Mouse (Mus musculus) thymus, postnatal 25 days (tissue): ENCODE results near the gene Paqr5.

Source experiments
- DNase-seq: peaks from one replicate; pipeline ENCODE4 v3.0.0; 2022

Gene Paqr5

DNA sequence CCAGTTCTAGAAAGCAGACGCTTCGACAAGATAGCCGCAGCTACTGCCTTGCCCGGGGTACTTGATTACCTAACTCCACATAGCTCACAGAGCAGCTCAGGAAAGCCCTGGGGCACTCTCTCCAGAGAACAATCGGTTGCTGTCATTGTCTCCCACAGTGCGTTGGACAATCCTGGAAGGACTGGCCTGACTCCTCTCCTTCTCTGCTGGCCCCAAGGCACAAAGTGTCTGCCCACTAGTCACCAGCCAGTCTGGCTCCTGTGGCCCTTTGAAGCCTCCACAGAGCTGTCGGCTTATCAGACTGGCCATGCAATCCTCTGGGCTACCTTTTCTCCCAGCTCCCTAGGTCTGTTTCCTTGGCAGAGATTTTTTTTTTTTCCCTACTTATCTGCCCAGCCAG, 74.4 kb downstream of the Paqr5 start:
- DNase-seq: no peak

DNA sequence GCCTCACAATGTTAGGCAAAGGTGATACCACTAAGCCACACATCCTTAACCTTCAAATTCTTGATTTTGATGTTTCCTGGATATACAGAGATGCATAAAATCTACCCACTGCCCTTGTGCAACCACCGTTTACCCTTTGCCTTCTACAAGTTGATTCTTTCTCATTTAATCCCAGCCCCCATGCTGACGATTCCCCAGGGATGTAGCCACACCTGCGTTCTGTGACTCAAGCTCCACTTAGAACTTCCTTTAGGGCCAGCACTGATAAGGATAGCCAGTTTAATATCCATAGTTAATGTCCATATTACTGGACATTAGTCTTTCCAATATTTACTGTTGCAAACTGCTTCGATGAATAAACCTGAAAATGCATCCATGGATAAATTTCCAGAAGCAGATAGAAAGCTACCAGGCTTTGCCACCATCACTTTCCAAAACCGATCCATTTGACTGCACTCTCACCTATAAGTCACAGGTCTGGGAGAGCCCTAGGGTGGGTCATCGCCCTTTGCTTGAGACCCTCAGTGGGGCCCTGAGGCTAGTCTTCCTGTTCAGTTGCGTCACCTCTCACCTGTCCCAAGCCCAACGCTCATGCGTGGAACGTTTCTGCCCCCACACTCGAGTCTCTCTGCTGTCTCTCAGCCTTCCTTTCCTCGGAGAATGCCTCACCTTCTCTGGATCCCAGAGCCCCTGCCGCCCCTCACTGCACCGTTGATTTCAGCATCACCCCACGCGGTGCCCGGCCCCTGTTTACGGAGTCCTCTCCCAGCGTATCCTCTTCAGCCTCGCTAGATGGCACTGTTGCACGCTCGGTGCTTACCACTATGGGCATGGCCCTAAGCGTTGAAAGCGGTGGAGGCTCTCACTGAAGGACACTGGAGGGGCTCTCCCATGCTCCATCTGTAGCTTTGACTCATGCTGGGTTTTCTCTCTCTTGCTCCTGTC, 79.0 kb downstream of the Paqr5 start:
- DNase-seq: peak; percentile 82

DNA sequence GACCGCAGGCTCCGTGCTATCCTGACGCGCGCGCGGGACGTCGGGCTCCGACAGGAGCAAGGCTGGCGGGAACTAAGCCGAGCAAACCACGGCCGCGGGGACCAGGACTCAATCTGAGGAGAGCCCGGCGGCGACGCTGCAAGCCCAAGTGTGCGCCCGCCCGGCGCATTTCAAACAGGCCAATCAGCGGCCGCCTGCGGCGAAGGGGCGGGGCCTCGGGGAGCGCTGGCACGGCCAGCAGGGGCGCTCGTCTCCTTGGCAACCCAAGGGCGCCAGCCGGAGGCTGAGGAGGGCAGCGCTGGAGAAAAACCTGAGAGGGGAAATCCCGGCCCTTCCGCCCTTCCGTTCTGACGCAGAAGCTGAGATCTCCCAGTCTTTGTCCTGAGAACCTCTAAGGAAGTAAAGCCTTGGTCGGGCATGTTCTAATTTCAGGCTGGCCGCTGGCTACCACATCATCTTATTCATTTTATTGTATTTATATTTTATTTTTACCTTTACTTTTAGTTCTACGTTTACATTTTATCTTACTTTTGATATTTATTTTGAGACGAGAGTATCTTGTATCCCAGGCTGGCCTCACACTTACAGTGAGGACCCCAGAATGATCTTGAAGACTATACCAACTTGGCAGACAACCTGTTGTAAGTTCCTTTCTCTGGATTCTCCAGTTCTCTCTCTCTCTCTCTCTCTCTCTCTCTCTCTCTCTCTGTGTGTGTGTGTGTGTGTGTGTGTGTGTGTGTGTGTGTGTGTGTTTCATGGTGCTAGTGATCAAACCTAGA, 79.8 kb downstream of the Paqr5 start, which contains the start of gene Kif23:
TSS of gene Kif23 (minus strand) at position 152 of the 779 bp plus-strand sequence.
- DNase-seq: peak; percentile 99

DNA sequence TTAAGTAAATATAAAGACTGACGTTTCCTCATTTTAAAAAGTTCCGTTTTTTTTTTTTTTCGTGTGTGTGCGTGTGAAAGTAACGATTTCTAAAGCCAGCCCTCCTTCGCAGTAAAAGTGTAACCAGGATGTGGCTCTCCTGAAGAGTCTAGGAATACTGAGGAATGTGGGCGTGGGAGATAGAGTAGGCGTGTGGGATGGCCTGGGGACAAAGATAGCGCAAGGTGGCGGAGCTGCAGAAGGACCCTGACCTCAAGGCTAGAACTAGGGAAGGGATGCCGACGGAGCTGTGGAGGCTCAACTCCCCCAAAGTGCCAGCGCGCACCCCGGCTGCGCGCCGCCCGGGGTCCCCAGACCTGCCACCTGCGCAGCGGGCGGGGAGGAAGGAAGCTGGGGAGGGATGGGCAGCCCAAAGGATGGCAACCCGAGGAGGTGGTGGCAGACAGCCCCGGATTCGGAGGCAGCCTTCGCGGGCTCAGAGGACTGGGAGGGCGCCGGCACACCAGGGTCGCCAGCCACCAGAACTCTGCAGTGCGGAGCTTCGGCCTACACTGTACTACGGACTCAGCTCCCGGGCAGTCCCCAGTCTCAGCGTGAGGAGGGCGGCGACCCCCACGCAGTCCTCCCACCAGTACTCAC, 80.6 kb downstream of the Paqr5 start:
- peak; percentile 81 for DNase-seq

DNA sequence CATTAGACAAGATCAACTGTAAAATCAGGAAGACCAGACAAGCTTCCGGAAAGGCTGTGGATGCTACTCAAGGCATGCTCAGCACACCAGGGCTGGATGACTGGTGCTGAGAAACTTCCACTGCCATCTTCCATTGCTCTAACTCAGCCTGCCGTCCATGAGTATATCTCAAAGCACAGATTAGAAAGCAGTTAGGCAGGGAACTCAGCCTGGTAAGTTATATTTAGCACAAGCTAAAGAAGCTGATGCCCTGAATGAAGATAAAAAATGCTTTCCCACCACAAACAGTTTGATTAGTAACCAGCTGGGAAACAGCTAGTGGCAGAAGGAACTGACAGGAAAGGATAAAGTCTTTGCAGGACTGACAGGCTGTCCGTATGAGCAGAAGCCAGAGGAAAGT, 85.6 kb downstream of the Paqr5 start:
- no peak for DNase-seq

DNA sequence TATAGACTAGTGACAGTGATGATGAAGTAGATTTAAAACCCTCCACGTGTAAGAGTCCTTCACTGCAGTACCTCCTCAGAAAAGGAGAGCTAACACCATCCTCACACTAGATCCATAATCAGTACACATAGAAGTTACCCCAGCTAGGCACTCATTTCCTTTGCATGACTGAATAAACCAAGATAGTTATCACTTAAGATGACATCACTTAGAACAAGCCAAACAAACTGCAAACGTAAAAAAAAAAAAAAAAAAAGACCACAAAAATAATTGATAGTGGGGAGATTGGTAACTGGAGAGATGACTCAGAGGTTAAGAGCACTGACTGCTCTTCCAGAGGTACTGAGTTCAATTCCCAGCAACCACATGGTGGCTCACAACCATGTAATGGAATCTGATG, 93.3 kb downstream of the Paqr5 start:
- no peak for DNase-seq

DNA sequence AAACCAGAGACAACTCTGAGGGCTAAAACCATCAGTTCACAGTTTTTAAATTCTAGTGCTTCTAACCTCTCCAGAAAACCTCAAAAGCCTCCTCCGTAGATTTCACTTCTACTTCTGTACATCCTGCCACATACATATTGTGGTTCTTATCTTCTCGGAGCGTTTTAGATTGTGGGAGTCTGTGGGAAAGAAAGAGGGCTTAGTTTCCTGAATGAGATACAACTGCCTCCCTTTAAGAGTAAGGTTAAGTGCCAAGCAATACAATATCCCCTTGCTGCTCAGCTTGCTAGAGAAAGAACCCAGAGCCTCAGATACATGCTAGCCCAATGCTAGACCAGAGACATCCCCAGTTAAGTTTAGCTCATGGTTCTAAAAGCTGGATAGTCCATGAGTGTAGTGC, 94.6 kb downstream of the Paqr5 start:
- DNase-seq: no peak

DNA sequence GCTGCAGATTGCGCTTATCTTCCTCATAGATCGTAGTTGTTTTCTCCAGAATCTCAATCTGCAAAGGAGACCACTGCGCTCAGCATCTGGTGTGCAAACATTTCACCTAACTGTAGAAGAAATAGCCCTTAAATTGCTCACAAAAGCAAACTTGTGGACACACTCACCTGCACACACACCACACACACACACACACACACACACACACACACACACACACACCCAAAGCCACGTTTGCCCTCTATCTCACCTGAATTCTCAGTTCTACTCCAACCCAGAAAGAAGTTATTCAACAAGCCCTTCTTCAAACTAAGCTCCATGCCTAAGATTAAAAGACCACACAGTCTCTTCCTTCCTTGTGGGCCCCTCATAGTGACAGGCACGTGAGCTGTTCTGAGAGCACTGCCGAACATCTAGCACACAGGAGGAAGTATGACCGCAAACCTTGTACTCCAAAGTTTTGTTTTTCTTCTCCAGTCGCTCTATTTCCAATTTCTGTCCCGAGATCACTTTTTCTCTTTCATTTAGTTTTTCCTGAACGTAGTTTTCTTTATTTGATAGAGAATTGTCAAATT, 101.5 kb downstream of the Paqr5 start:
- DNase-seq: peak; percentile 52

DNA sequence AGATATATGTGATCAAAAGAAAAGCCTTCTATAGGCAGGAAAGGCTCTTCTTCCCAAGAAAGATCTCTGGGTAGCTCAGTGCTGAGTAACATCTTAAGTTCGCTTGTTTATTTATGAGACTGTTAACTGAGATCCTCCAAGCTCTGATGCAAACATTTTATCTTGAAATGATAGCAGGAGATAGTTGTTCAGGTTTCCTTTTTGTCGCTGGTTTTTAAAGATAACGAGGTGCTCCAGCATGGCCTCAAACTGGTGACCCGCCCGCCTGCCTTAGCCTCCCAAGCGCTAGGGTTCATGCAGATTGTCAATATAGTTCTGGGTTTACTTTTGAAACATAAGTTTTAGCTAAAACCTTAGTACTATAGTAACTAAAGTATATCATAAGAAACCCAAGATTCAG, 106.3 kb downstream of the Paqr5 start:
- no peak for DNase-seq

DNA sequence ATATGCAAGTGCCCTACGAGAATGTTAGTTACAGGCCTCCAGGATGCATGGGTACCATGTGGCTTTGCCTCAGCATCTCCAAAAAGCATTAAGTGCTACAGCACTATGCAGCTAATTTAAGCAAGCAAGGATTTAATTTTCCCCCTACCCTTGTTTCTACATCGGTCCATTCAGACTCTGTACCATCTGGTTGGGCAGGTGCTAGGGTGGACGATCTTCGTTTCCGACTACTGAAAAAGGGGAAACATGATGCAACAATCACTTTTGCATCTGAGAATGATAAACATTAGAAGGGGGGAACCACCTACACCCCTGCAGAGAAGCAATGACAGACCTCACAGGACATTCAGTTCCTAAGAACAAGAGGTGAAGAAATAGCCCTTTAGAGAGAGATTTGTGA, 107.2 kb downstream of the Paqr5 start:
- DNase-seq: no peak

DNA sequence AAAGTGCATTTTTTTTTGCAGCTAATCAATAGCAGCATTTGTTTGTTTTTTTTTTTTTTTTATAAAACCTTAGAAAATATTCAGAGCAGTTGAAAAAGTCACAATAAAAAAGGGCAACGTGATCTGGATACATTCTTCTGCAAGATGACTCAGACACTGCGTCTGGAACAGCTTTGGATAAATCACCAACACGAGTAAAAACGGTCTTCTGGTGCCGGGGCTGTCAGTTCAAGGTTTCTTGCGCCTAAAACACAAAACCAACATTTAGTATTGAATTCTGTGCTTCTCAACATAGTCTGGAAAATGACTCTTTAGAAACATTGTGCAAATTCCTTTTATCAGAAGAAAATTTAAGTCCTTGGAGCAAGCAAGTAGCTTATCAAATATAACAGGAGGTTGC, 109.2 kb downstream of the Paqr5 start:
- DNase-seq: no peak

DNA sequence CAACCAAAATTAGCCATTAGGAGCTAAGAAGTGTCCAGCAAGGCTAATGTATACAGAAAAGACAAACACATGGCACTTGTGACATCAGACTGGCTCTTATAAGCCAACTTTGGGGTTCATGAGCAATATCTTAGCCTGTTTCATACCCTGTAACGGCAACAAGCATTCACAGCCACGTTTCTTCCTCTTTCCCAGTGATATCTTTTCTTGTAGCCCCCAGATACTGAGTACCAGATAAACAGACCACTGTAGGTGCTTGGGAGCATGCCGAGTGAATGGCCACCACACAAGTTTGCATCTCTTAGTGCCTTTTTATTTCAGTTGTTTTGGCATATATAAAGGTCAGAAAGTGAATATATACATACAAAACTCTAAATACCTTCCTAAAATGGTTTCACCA, 109.7 kb downstream of the Paqr5 start:
- no peak for DNase-seq

DNA sequence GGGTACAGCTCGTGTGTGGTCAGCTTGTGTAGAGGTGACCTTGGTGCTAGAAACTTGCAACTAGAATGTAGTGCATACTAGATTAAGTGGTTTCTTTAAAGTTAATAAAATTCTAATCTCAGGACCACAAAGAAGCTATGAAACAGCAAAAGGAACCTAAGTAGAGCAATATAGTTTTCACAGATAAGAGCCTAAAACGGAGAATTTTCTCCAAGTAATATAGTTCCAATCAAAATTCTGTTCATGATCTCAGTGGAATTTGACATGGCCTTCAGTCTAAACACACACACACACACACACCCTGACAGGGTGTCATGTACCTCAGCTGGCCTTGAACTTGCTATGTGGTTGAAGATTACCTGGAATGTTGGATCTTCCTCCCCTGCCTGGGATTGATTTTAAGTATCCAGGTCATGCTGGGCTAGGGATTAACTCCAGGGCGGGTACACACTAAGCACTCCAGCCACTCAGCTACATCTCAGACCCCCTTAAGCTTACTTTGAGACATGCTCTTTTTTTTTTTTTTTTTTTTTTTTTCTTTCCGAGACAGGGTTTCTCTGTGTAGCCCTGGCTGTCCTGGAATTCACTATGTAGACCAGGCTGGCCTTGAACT, 111.2 kb downstream of the Paqr5 start:
- DNase-seq: no peak

DNA sequence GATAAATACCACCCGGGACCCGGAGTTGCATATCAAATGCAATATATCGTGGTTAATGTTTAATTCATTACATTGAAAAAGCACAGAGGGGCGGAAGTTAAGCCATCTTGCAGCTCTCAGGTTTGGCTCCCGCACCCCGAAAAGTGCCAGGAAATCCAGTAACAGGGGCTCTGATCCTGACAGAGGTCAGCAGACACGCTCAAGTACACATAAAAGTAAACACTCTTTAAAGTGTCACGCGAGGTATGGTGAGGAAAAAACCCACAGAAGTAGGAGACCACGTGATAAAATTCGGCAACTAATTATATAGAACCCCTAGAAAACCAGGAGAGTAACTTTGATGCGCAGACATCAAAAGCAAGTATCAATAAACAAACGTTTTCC, 111.7 kb downstream of the Paqr5 start:
- DNase-seq: no peak

DNA sequence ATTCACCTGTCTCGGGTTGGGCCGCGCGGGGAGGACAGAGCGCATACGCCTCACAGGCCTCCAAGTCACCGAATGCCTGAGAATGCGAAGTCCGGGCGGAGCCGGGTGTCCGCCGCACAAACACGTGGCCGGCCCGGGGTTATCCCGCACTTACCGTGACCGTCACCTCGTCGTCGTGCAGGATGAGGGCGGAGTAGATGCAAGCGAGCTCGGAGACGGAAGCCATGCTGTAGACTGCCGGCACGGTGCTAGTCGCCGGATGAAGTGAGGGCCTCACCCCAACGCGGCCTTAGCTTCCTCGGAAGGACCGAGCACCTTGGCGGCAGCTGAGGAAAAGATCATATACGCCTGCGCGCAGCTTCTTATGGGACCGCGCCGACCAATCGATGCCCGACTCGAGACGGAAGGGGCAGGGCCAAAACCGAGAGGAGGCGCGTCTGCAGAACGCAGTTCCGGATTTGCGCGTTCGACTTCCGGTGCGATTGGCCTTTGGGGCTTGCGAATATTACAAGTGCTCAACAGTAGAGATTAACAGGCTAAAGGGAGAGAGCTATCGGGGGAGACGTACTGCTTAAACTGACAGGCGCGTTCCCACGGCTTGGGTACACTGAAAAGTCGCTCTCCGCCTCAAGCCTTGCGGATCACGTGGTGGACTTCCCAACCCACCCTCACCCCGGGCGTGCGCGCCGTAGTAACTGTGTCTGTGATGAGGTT, 112.3 kb downstream of the Paqr5 start, which contains the start of gene Rplp1:
TSS of gene Rplp1 (minus strand) at position 340 of the 714 bp plus-strand sequence.
- peak; percentile 96 for DNase-seq

DNA sequence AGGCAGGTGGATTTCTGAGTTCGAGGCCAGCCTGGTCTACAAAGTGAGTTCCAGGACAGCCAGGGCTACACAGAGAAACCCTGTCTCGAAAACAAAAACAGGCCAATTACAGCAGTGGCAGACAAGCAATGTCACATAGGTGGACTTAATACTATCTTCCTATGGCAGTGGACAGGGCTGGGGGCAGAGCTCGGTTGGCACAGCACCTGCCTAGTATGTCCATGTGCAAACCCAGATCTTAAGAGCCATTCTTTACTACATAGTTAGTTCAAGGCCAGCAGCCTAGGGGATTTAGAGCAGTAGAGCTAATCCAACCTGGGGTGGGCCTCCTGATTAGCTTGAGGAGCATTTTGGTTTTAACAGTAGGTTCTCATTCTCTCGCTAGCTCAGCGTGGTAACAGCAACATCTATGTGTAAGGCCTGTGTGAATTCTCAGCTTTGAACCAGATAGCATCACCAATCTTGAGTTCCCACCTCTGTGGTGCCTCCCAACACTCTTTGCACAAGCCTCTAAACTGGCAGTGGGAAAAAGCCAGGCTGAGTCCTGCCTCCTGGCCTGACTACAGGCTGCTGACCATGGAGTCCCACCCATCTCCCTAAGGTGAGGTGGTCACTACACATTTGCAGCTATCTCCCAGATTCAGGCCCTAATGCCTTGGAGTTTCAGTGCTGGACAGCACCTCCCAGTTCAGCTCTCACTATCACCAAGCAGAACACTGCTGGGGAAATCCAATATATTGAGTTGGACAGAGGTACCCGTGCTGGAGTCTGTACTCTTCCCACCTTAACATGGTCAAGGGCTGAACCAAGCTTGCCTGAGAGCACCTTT, 115.1 kb downstream of the Paqr5 start:
- DNase-seq: no peak

DNA sequence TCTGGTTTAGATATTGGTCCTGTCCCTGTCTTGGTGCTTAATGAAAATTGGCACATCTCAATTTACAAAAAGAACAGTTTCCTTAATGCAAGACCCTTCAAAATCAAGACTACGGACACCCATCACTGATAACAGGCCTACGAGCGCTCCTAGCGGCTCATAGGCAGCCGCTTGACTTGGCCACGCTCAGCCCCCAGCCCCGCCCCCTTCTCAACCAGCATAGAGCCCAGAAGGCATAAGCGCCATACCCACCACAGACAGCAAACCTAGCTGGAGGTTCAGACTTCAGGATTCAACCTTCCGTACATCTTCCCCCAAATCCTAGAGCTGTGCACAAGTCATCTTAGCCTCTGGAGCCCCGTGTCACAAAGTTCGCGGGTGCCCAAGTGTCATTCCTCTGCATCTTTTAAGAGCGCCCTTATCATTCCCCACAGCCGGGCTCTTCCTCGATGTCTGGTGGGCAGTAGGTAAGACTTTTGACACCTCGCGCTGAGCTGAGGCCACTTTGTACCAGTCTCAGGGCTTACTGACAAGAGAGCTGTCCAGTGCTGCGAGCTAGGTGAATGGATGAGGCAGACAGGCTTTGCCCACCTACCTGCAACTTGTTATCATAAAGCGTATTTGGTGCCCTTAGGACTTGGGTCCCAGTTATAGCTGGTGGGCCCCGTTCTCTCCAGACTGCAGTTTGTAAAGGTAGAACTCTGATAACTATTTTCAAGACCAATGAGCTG, 116.0 kb downstream of the Paqr5 start:
- DNase-seq: no peak

DNA sequence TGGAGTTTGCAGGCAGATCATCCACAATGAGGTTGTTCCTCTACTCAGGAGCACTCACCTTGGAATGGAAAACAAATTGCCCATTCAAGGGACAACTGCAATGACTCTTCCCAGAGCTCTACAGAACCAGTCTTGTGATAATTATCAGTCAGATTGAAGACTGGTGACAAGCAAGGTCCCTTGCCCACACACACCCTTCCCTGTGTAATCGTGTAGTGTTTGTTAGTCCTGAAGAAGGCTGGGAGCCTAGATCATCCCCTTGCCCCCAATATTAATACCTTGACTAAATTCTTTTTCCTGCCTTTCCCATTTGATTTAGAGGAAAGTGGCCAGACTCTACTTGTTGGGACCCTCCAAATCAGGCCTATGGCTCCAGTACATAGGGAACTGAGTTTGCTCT, 117.0 kb downstream of the Paqr5 start:
- no peak for DNase-seq

DNA sequence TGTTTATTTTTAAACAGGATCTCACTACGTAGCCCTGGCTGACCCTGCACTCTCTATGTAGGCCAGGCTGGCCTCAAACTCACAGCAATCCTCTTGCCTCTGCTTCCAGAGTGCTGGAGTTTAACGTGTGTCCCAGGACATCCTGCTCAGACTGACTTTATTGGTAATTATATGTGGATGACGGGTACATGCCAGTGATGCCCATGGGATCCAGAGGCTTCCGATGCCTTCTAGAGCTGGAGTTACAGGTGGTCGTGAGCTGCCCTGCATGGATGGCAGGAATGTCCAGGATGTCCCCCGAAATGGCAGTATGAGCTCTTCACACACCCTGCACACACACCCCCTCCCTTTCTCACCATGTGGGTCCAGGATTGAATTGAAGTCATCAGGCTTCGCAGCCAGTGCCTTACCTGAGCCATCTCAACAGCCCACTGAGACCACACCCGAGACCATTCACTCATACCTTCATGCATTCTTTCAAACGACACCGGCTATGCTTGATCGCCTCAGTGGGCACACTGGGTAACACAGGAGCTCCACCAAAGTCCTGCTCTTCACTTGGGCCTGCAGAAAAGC, 117.7 kb downstream of the Paqr5 start:
- no peak for DNase-seq

DNA sequence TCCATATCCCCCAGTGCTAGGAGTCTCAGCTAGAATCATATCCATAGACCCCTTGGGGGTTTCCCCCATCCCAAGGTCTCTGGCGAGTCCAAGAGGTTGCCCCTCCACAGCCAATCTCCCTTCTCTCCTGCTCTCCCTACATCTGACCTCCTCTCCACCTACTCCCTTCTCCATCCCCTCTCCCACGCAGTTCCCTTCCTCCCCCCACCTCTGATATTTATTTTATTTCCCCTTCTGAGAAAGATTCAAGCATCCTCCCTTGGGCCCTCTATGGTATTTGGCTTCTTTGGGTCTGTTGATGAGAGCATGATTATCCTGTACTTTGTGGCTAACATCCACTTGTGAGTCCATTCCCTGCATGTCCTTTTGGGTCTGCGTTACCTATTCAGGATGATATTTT, 118.3 kb downstream of the Paqr5 start:
- DNase-seq: no peak
